Mouse (Mus musculus): ENCODE measurements around the gene Jak2.
A peak's percentile ranks its signal among the peaks of the same experiment; 100 is the strongest.

GRCm38 (mm10) chr19:29241581-29241980 is 10.0 kb upstream of the Jak2 start:
- TF ChIP-seq GATA1 (IDR thresholded peaks at IDR 0.05; ENCODE audit: low read length) (peak; percentile 41; the same call in 1 of the 2 replicates), TAL1 (IDR thresholded peaks at IDR 0.05; ENCODE audit: low read length) (no peak)
